Mouse (Mus musculus): ENCODE data around the gene Rtn1. TPM values are rescaled to one million over a fixed set of nuclear protein-coding genes. Genes with fewer than 3 reads are reported as not detected.
A peak's percentile ranks its signal among the peaks of the same experiment; 100 is the strongest.
"Not testable (repeated sequence)": the region's sequence is repeated elsewhere in the genome, so short reads cannot be mapped to it uniquely, and the experiment has no call there.

Gene Rtn1
- polyA plus RNA-seq, 1 experiment from 2014 or later = 1,030 TPM

GRCm38 (mm10) chr12:72306281-72306680 lies 102.6 kb downstream of the Rtn1 start:
- Histone ChIP-seq H3K36me3 (peaks cover 5% of the 10 kb centered on the region; the same call in 1 of the 2 replicates), H3K9me3 (no peaks in the 10 kb centered on the region), H3K4me2 (replicated peaks) (no peak overlapping the region), H3K4me1 (peaks cover 24% of the 10 kb centered on the region), H3K27me3 (replicated peaks) (no peaks in the 10 kb centered on the region), H3K27ac (no peak overlapping the region), H3K9ac (no peak overlapping the region), H3K4me3 (no peak overlapping the region)
- WGBS = 89% methylated on average over 11 of the region's 11 CpGs
- ATAC-seq (ENCODE audit: low FRiP score, low read depth) = no peak

- H3K27ac ChIP-seq = no peak overlapping the region
- H3K4me2 ChIP-seq (replicated peaks) = no peak overlapping the region
- peaks cover 5% of the 10 kb centered on the region; the same call in 1 of the 2 replicates for H3K36me3 ChIP-seq
- no peaks in the 10 kb centered on the region for H3K27me3 ChIP-seq (replicated peaks)
- no peak for ATAC-seq (ENCODE audit: low FRiP score, low read depth)
- WGBS = 52% methylated on average over 5 of the region's 5 CpGs
- no peak overlapping the region for H3K4me3 ChIP-seq
- no peak overlapping the region for H3K9ac ChIP-seq
- no peaks in the 10 kb centered on the region for H3K9me3 ChIP-seq
- peaks cover 24% of the 10 kb centered on the region for H3K4me1 ChIP-seq
Measured at GRCm38 (mm10) chr12:72305421-72305820, 103.4 kb downstream of the Rtn1 start.

GRCm38 (mm10) chr12:72304985-72305384 lies 103.9 kb downstream of the Rtn1 start:
- Histone ChIP-seq H3K36me3 (peaks cover 5% of the 10 kb centered on the region; the same call in 1 of the 2 replicates), H3K9me3 (no peaks in the 10 kb centered on the region), H3K4me1 (peaks cover 24% of the 10 kb centered on the region), H3K4me2 (replicated peaks) (no peak overlapping the region), H3K4me3 (no peak overlapping the region), H3K27ac (no peak overlapping the region), H3K27me3 (replicated peaks) (no peaks in the 10 kb centered on the region), H3K9ac (no peak overlapping the region)
- WGBS = 24% methylated on average over 5 of the region's 5 CpGs
- ATAC-seq (ENCODE audit: low FRiP score, low read depth) = peak; percentile 67

GRCm38 (mm10) chr12:72304347-72304688 lies 104.5 kb downstream of the Rtn1 start:
- Histone ChIP-seq H3K4me1 (peaks cover 24% of the 10 kb centered on the region), H3K4me3 (no peak overlapping the region), H3K4me2 (replicated peaks) (peak overlapping the region; percentile 24; the same call in 1 of the 2 replicates), H3K36me3 (peaks cover 5% of the 10 kb centered on the region; the same call in 1 of the 2 replicates), H3K9me3 (no peaks in the 10 kb centered on the region), H3K27ac (no peak overlapping the region), H3K9ac (no peak overlapping the region), H3K27me3 (replicated peaks) (no peaks in the 10 kb centered on the region)
- no peak for ATAC-seq (ENCODE audit: low FRiP score, low read depth)
- WGBS = 35% methylated on average over 5 of the region's 5 CpGs

- Histone ChIP-seq H3K36me3 (peaks cover 5% of the 10 kb centered on the region; the same call in 1 of the 2 replicates), H3K9me3 (no peaks in the 10 kb centered on the region), H3K4me1 (peaks cover 24% of the 10 kb centered on the region), H3K27ac (no peak overlapping the region), H3K4me2 (replicated peaks) (peak overlapping the region; percentile 24; the same call in 1 of the 2 replicates), H3K9ac (no peak overlapping the region), H3K4me3 (no peak overlapping the region), H3K27me3 (replicated peaks) (no peaks in the 10 kb centered on the region)
- no peak for ATAC-seq (ENCODE audit: low FRiP score, low read depth)
- WGBS = 66% methylated on average over 37 of the region's 37 CpGs
Measured at GRCm38 (mm10) chr12:72303624-72304346, 105.1 kb downstream of the Rtn1 start.

- no peak overlapping the region for H3K9ac ChIP-seq
- H3K4me3 ChIP-seq = no peak overlapping the region
- WGBS = 43% methylated on average over 8 of the region's 8 CpGs
- peaks cover 5% of the 10 kb centered on the region; the same call in 1 of the 2 replicates for H3K36me3 ChIP-seq
- H3K4me1 ChIP-seq = peaks cover 24% of the 10 kb centered on the region
- H3K4me2 ChIP-seq (replicated peaks) = no peak overlapping the region
- no peaks in the 10 kb centered on the region for H3K27me3 ChIP-seq (replicated peaks)
- H3K27ac ChIP-seq = no peak overlapping the region
- no peak for ATAC-seq (ENCODE audit: low FRiP score, low read depth)
- no peaks in the 10 kb centered on the region for H3K9me3 ChIP-seq
Measured at GRCm38 (mm10) chr12:72301431-72301830, 107.4 kb downstream of the Rtn1 start.

- Histone ChIP-seq H3K27me3 (replicated peaks) (no peaks in the 10 kb centered on the region), H3K4me3 (no peak overlapping the region), H3K4me1 (peaks cover 21% of the 10 kb centered on the region), H3K36me3 (peaks cover 5% of the 10 kb centered on the region; the same call in 1 of the 2 replicates), H3K9me3 (no peaks in the 10 kb centered on the region), H3K9ac (no peak overlapping the region), H3K4me2 (replicated peaks) (no peak overlapping the region), H3K27ac (no peak overlapping the region)
- no peak for ATAC-seq (ENCODE audit: low FRiP score, low read depth)
- 76% methylated on average over 8 of the region's 8 CpGs for WGBS
Measured at GRCm38 (mm10) chr12:72300971-72301370, 107.9 kb downstream of the Rtn1 start.

GRCm38 (mm10) chr12:72298222-72298621 lies 110.6 kb downstream of the Rtn1 start:
- peaks cover 6% of the 10 kb centered on the region; the same call in 1 of the 2 replicates for H3K4me1 ChIP-seq
- ATAC-seq (ENCODE audit: low FRiP score, low read depth) = no peak
- 70% methylated on average over 7 of the region's 7 CpGs for WGBS

GRCm38 (mm10) chr12:72296552-72296951 lies 112.3 kb downstream of the Rtn1 start:
- Histone ChIP-seq H3K4me1 (peaks cover 2% of the 10 kb centered on the region; the same call in 1 of the 2 replicates), H3K27me3 (replicated peaks) (no peaks in the 10 kb centered on the region), H3K27ac (no peak overlapping the region), H3K9ac (no peak overlapping the region), H3K9me3 (peaks cover 3% of the 10 kb centered on the region; the same call in 1 of the 2 replicates), H3K4me2 (replicated peaks) (no peak overlapping the region), H3K36me3 (no peaks in the 10 kb centered on the region), H3K4me3 (no peak overlapping the region)
- no peak for ATAC-seq (ENCODE audit: low FRiP score, low read depth)
- WGBS = 91% methylated on average over 5 of the region's 5 CpGs

More at GRCm38 (mm10) chr12:72298222-72298621, 110.6 kb downstream of the Rtn1 start:
- H3K4me2 ChIP-seq (replicated peaks) = no peak overlapping the region
- no peak overlapping the region for H3K9ac ChIP-seq
- H3K27me3 ChIP-seq (replicated peaks) = no peaks in the 10 kb centered on the region
- H3K27ac ChIP-seq = no peak overlapping the region
- H3K9me3 ChIP-seq = no peaks in the 10 kb centered on the region
- no peaks in the 10 kb centered on the region for H3K36me3 ChIP-seq
- H3K4me3 ChIP-seq = no peak overlapping the region

GRCm38 (mm10) chr12:72293185-72293584 lies 115.7 kb downstream of the Rtn1 start:
- H3K4me2 ChIP-seq (replicated peaks); H3K27me3 ChIP-seq (replicated peaks); H3K4me3 ChIP-seq; H3K9ac ChIP-seq; ATAC-seq (ENCODE audit: low FRiP score, low read depth); H3K27ac ChIP-seq; H3K9me3 ChIP-seq; H3K4me1 ChIP-seq; H3K36me3 ChIP-seq: not testable (repeated sequence)
- 91% methylated on average over 3 of the region's 3 CpGs for WGBS

- WGBS = 70% methylated on average over 2 of the region's 2 CpGs
- Histone ChIP-seq H3K27ac (no peak overlapping the region), H3K4me3 (no peak overlapping the region), H3K27me3 (replicated peaks) (no peaks in the 10 kb centered on the region), H3K36me3 (no peaks in the 10 kb centered on the region), H3K4me1 (no peaks in the 10 kb centered on the region), H3K4me2 (replicated peaks) (no peak overlapping the region), H3K9me3 (peaks cover 3% of the 10 kb centered on the region; the same call in 1 of the 2 replicates), H3K9ac (no peak overlapping the region)
- ATAC-seq (ENCODE audit: low FRiP score, low read depth) = no peak
Measured at GRCm38 (mm10) chr12:72292566-72292965, 116.3 kb downstream of the Rtn1 start.

- no peak overlapping the region for H3K27ac ChIP-seq
- WGBS = 94% methylated on average over 4 of the region's 4 CpGs
- no peak overlapping the region for H3K4me3 ChIP-seq
- ATAC-seq (ENCODE audit: low FRiP score, low read depth) = no peak
- no peaks in the 10 kb centered on the region for H3K27me3 ChIP-seq (replicated peaks)
- no peaks in the 10 kb centered on the region for H3K36me3 ChIP-seq
- H3K4me1 ChIP-seq = no peaks in the 10 kb centered on the region
- peaks cover 3% of the 10 kb centered on the region; the same call in 1 of the 2 replicates for H3K9me3 ChIP-seq
- no peak overlapping the region for H3K4me2 ChIP-seq (replicated peaks)
- no peak overlapping the region for H3K9ac ChIP-seq
Measured at GRCm38 (mm10) chr12:72291266-72291665, 117.6 kb downstream of the Rtn1 start.

GRCm38 (mm10) chr12:72288215-72288614 lies 120.6 kb downstream of the Rtn1 start:
- WGBS = 47% methylated on average over 3 of the region's 3 CpGs
- H3K9ac ChIP-seq = no peak overlapping the region

More at GRCm38 (mm10) chr12:72288215-72288614, 120.6 kb downstream of the Rtn1 start:
- H3K27ac ChIP-seq = no peak overlapping the region
- no peaks in the 10 kb centered on the region for H3K36me3 ChIP-seq
- H3K27me3 ChIP-seq (replicated peaks) = no peaks in the 10 kb centered on the region
- no peaks in the 10 kb centered on the region for H3K4me1 ChIP-seq
- ATAC-seq (ENCODE audit: low FRiP score, low read depth) = no peak
- H3K9me3 ChIP-seq = peaks cover 3% of the 10 kb centered on the region; the same call in 1 of the 2 replicates
- no peak overlapping the region for H3K4me3 ChIP-seq
- no peak overlapping the region for H3K4me2 ChIP-seq (replicated peaks)

All from neural tube, embryonic 12.5 days (tissue).